Mouse (Mus musculus) forebrain, embryonic 15.5 days (tissue): ENCODE results near the gene Ppm1l. TPM values are rescaled to one million over a fixed set of nuclear protein-coding genes. Genes with fewer than 3 reads are reported as not detected.
A peak's percentile ranks its signal among the peaks of the same experiment; 100 is the strongest.

Experiments
- ATAC-seq: fragments of 200-750 bp; cut with Nextera tagmentation; replicated peaks from 2 replicates; pipeline ENCODE4 v1.8.0; 2017; ENCODE audit warnings: mild to moderate bottlenecking, moderate TSS enrichment, moderate library complexity
- H3K27ac ChIP-seq: fragments of 300-500 bp; sonication (generic); replicated peaks from 2 replicates; pipeline ENCODE4 v1.5.1; 2015; ENCODE audit warnings: mild to moderate bottlenecking, inconsistent platforms
- H3K27me3 ChIP-seq: fragments of 300-500 bp; sonication (generic); 2 replicates; pipeline ENCODE4 v1.6.1; 2015; ENCODE audit warnings: inconsistent platforms
- H3K36me3 ChIP-seq: fragments of 300-500 bp; sonication (generic); 2 replicates; pipeline ENCODE4 v1.6.1; 2015; ENCODE audit warnings: mild to moderate bottlenecking, inconsistent platforms
- H3K4me1 ChIP-seq: fragments of 300-500 bp; sonication (generic); 2 replicates; pipeline ENCODE4 v1.6.1; 2015; ENCODE audit warnings: inconsistent platforms
- H3K4me2 ChIP-seq: fragments of 300-500 bp; sonication (generic); replicated peaks from 2 replicates; pipeline ENCODE4 v1.6.1; 2015; ENCODE audit warnings: mild to moderate bottlenecking, inconsistent platforms
- H3K4me3 ChIP-seq: fragments of 300-500 bp; sonication (generic); 2 replicates; pipeline ENCODE4 v1.5.1; 2015; ENCODE audit warnings: mild to moderate bottlenecking, inconsistent platforms
- H3K9ac ChIP-seq: fragments of 300-500 bp; sonication (generic); replicated peaks from 2 replicates; pipeline ENCODE4 v1.6.1; 2015; ENCODE audit warnings: mild to moderate bottlenecking, inconsistent platforms
- H3K9me3 ChIP-seq: fragments of 300-500 bp; sonication (generic); 2 replicates; pipeline ENCODE4 v1.6.1; 2016; ENCODE audit warnings: inconsistent platforms
- WGBS: fragments of 180-500 bp; shearing (Covaris S2); methylation state at CpG from one replicate; pipeline ENCODE4 v1.1.7; 2015; ENCODE audit warnings: mixed read lengths; 5-methylcytosine and 5-hydroxymethylcytosine counted together
- polyA plus RNA-seq: library from polyadenylated mRNA; unstranded; fragments of >200 nt; fragmentation: Nextera tagmentation; extraction: Ambion mirVana; gene quantifications from 2 replicates; pipeline ENCODE4 v1.2.1, GENCODE M21; 2015

The Ppm1l gene
- polyA plus RNA-seq, 1 experiment from 2014 or later: 26.2 TPM

DNA sequence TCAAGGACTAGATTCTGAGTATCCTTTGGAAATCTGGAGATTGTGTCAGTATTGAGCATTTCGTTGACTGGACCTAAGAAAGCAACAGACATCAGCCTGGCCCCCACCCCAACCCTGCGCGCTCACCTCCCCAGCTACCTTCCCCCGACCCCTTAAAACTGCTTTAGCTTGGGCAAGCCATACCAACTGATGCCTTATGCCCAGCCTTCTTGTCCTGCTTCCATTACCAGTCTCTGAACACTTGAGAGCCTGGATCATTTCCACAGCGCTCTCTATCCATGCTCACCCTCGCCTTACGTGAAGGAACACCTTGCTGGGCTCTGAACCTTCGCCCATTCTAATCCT is 41.9 kb downstream of the Ppm1l start:
- 98% methylated on average over 8 of the region's 8 CpGs for WGBS
- Histone ChIP-seq H3K36me3 (no peaks in the 10 kb centered on the region), H3K4me3 (no peak overlapping the region), H3K4me2 (no peak overlapping the region), H3K27ac (no peak overlapping the region), H3K27me3 (no peaks in the 10 kb centered on the region), H3K9ac (no peak overlapping the region), H3K9me3 (no peaks in the 10 kb centered on the region), H3K4me1 (peaks cover 18% of the 10 kb centered on the region)
- no peak for ATAC-seq

DNA sequence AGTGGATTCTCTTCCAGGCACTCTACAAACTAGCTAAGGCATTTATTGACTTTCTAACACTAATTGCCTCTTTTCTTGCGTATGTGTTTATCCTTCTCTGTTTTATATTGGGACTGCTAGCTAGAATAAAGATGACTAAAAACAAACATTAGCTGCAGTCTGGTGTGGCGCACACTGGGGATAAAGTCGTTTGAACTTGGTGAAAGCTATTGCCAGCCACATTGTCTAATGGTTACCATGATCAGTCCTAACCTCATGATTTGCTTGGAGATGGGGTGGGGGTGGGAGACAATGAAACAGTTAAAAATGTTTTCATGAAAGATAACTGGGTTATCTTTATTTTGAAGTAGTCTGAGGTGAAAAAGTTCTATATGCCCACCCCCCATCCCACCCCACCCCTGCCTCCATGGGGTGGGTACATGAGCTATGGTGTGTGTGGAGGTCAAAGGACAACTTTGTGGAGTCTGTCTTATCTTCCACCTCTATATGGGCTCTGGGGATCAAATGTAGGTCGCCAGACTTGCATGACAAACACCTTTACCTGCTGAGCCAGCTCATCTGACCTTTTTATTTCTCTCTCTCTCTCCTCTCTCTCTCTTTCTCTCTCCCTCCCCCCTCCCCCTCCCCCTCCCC is 43.7 kb downstream of the Ppm1l start:
- Histone ChIP-seq H3K9ac (no peak overlapping the region), H3K27ac (no peak overlapping the region), H3K27me3 (no peaks in the 10 kb centered on the region), H3K4me1 (peaks cover 24% of the 10 kb centered on the region), H3K4me2 (no peak overlapping the region), H3K4me3 (no peak overlapping the region), H3K36me3 (no peaks in the 10 kb centered on the region), H3K9me3 (no peaks in the 10 kb centered on the region)
- WGBS: 82% methylated on average over 4 of the region's 4 CpGs
- no peak for ATAC-seq

DNA sequence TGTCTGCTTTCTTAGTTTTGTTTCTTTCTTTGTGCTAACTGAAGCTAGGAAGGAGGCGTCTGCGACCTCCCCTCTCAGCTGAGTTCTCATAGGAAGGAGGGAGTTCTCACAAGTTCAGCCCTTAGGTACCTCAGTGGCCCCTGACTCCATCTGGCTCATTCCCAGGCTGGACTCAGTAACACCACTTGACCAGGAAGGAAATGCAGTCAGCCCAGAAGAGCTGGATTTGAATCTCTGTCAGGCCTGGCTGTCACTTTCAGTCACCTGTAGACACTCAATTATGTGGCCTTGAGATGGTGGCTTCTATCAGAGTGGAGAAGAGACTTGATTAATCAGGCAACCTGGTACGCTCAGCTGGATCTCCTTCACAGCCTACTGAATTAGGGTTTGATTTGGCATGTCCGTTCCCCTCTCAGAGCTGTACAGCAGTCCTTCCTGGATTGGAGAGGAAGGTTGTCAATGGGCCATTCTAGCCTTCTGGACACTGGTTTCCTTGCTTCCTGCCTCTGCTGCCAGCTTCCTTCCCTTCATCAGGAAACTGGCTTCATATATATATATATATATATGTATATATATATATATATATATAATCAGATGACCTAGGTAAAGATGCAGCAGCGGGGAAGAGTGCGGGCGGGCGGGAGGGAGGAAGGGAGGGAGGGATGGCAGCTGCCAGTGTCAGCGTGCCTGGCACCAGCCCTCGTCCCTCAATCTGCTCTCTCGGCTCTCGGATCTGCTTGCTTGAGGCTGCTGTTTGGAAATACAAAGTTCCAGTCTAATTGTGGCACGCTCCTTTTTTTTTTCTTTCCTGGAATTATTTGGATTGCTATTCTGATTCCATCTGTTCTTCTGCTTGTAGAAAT is 45.1 kb downstream of the Ppm1l start:
- Histone ChIP-seq H3K4me1 (peaks cover 22% of the 10 kb centered on the region), H3K9me3 (no peaks in the 10 kb centered on the region), H3K27me3 (no peaks in the 10 kb centered on the region), H3K4me3 (no peak overlapping the region), H3K36me3 (no peaks in the 10 kb centered on the region), H3K9ac (no peak overlapping the region), H3K27ac (peak overlapping the region; percentile 83), H3K4me2 (no peak overlapping the region)
- peak; percentile 81 for ATAC-seq
- 70% methylated on average over 13 of the region's 13 CpGs for WGBS

DNA sequence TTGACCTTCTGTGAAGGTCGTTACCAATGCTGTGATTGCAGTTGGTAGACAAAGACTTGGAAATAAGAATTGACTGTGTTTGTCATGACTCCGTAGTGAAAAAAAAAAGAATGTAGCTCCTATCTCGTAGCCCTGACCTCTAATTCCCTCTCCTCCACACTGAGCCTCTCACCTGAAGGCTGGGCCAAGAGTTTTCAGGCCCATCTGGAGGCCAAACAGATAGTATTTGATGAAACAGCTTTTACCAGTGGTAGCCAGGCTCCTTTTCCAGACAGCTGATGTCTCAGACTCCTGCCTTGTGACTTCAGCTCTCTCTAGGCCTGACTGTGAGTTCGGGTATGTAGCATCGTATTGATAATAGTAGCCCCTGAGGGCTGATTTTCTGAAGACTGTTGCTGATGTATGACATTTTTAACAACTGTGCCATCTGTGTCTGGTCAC is 45.7 kb downstream of the Ppm1l start:
- 51% methylated on average over 5 of the region's 5 CpGs for WGBS
- peak; percentile 58 for ATAC-seq
- Histone ChIP-seq H3K4me3 (no peak overlapping the region), H3K9ac (no peak overlapping the region), H3K27me3 (no peaks in the 10 kb centered on the region), H3K4me2 (no peak overlapping the region), H3K9me3 (no peaks in the 10 kb centered on the region), H3K27ac (peak overlapping the region; percentile 83), H3K36me3 (no peaks in the 10 kb centered on the region), H3K4me1 (peaks cover 22% of the 10 kb centered on the region)

DNA sequence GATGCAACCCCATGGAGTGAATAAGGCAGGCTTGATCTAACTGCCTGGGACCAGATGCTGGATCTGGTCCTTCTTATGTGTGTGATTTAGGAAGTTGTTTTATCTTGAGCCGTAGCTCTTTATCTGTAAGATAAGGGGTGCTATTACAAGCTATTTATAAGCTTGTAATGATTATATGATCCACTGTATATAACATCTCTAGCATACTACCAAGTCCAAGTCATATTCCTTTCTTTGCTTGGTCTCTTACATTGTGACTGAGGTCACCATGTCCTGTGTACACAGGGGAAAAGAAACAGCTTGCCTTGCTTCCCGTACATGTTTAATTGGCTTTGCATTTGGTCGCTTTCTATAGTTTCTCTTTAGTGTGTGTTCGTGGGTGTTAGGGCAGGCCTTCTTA is 46.2 kb downstream of the Ppm1l start:
- no peaks in the 10 kb centered on the region for H3K27me3 ChIP-seq
- no peaks in the 10 kb centered on the region for H3K9me3 ChIP-seq
- H3K4me1 ChIP-seq: peaks cover 21% of the 10 kb centered on the region
- H3K27ac ChIP-seq: peak overlapping the region; percentile 83
- no peak overlapping the region for H3K9ac ChIP-seq
- 42% methylated on average over 4 of the region's 4 CpGs for WGBS
- H3K4me3 ChIP-seq: no peak overlapping the region
- no peak for ATAC-seq
- H3K4me2 ChIP-seq: no peak overlapping the region
- H3K36me3 ChIP-seq: no peaks in the 10 kb centered on the region

DNA sequence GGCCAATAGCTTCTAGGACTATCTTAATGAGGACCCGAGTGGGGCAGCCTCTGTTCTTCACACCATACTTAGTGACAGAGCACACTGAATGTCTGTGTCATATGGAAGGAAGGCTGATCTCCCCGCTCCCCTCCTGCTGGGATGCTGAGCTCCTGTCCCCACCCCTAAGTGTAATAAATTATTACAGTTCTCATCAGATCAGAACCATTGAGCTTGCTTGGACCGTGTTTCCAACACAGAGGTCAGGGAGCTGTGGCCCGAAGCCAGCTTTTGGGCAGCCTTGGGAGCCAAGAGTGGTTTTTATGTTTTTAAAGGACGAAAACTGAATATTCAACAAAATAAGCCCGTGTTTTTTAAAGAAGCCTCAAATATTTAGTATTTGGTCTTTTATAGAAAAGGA is 47.5 kb downstream of the Ppm1l start:
- Histone ChIP-seq H3K36me3 (no peaks in the 10 kb centered on the region), H3K4me3 (no peak overlapping the region), H3K4me1 (peaks cover 20% of the 10 kb centered on the region), H3K9ac (no peak overlapping the region), H3K9me3 (no peaks in the 10 kb centered on the region), H3K27ac (no peak overlapping the region), H3K4me2 (no peak overlapping the region), H3K27me3 (no peaks in the 10 kb centered on the region)
- no peak for ATAC-seq
- WGBS: 79% methylated on average over 6 of the region's 6 CpGs

DNA sequence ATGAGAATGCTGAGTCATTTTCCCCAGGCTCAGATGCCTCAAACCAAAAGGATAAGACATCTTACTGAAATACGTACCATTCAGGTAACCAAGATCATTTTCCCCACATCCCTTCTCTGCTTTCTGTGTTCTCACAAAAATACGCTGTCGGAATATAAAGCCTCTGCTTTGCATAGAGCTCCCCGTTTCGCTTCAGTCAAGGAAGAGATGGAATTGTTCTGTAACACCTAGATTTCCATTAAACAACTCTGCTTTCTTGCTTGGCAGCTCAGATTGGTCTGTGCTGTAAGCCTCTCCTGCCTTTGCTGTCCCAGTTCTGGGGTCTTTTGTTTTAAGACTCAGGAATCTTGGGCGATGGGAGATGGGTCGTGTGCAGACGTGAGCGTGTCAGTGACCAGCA is 51.3 kb downstream of the Ppm1l start:
- Histone ChIP-seq H3K4me2 (no peak overlapping the region), H3K27me3 (no peaks in the 10 kb centered on the region), H3K9me3 (no peaks in the 10 kb centered on the region), H3K9ac (no peak overlapping the region), H3K27ac (no peak overlapping the region), H3K36me3 (no peaks in the 10 kb centered on the region), H3K4me3 (no peak overlapping the region), H3K4me1 (peaks cover 7% of the 10 kb centered on the region; the same call in 1 of the 2 replicates)
- no peak for ATAC-seq
- 91% methylated on average over 9 of the region's 9 CpGs for WGBS

DNA sequence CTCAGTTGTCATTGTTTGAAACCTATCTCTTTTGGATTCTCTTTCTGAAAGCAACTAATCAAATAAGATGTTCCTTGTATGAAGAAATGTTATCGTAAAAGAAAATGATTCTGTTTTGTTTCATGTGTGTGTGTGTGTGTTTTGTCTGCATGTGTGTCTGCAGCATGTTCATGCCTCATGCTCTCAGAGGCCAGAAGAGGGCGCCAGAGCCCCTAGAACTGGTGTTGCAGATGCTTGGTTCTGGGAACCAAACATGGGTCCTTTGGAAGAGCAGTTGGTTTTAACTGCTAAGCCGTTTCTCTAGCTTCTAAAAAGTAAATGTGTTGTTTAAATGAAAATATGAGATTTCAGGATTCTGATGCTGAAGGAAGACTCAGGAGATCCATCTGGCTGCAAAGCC is 56.1 kb downstream of the Ppm1l start:
- ATAC-seq: no peak
- Histone ChIP-seq H3K4me2 (no peak overlapping the region), H3K4me3 (no peak overlapping the region), H3K9ac (no peak overlapping the region), H3K27me3 (no peaks in the 10 kb centered on the region), H3K4me1 (peaks cover 9% of the 10 kb centered on the region), H3K9me3 (no peaks in the 10 kb centered on the region), H3K36me3 (no peaks in the 10 kb centered on the region), H3K27ac (no peak overlapping the region)
- WGBS: 83% methylated on average over 3 of the region's 3 CpGs

DNA sequence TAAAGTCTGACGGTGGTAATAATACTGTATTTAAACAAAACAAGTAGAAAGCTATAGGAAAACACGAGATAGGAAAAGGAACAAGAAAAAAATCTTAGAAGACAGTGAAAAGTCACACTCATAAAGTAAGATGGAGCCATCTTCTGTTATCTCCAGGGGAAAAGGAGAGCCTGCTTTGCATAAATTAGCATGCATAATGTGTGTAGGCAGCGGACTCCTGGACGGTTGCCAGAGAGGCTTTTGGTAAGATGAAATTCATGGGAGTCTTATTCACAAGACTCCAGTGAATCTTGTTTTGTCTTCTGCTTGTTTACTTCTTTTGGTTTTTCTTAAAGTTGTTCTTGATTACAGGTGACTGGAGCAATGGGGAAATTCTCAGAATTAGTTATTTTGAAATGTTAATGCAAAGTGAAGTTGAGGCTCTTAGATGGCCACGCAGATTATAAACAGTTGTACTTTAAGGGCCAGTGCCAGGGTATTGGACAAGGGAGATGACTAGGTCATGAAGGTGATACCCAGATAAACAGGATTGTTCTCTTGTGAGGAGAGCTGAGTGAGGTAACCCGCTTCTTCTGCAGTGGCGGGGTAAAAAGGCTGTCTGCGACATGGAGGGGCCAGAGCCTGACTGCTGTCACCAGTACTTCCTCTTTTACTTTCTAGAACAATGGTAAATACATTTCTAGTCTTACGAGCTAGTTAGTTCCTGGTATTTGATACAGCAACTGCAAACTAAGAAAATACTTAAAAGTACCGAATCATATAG is 57.1 kb downstream of the Ppm1l start:
- H3K9me3 ChIP-seq: no peaks in the 10 kb centered on the region
- WGBS: 36% methylated on average over 10 of the region's 10 CpGs
- H3K27me3 ChIP-seq: no peaks in the 10 kb centered on the region
- no peak overlapping the region for H3K4me3 ChIP-seq
- H3K4me2 ChIP-seq: no peak overlapping the region
- no peaks in the 10 kb centered on the region for H3K36me3 ChIP-seq
- ATAC-seq: peak; percentile 85
- H3K9ac ChIP-seq: no peak overlapping the region
- peak overlapping the region; percentile 65 for H3K27ac ChIP-seq
- H3K4me1 ChIP-seq: peaks cover 9% of the 10 kb centered on the region

DNA sequence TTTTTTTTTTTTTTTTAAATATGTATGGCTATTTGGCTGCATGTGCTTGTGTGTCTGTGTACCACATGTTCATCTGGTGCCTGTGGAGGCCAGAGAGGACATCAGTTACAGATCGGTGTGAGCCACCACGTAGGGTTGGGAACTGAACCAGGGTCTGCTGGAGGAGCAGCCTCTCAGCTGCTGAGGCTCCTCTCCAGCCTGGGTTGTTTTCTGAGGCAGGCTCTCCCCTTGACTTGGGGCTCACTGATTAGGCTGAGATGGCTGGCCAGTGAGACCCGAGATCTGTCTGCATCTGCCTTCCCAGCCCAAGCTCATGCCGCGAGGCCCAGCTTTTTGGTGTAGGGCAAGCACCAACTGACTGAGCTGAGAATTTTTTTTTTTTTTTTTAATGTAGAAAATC is 57.9 kb downstream of the Ppm1l start:
- H3K9ac ChIP-seq: no peak overlapping the region
- 76% methylated on average over 5 of the region's 5 CpGs for WGBS
- H3K36me3 ChIP-seq: no peaks in the 10 kb centered on the region
- H3K4me2 ChIP-seq: no peak overlapping the region
- H3K9me3 ChIP-seq: no peaks in the 10 kb centered on the region
- H3K4me3 ChIP-seq: no peak overlapping the region
- no peak overlapping the region for H3K27ac ChIP-seq
- peaks cover 9% of the 10 kb centered on the region for H3K4me1 ChIP-seq
- H3K27me3 ChIP-seq: no peaks in the 10 kb centered on the region
- ATAC-seq: 0 out of 2 replicates have a peak, but pooled peaks have one; percentile 36

DNA sequence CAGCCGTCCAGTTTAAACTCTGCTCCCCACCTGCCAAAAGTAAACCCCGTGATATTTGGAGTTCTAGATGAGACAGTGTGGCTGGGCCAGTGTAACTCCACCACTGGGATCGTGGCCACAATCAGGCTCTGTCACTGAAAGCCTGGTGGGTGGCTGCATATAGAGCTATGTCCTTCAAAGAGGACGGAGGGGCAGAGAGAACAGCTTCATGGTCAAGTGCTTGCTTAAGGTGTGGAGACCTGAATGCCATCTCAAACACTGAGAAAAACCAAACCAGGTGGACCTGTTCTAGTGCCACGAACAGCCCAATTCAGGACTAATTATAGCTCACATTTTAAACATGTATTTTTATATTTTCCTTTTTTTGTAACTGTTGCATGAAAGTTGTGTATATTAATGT is 58.3 kb downstream of the Ppm1l start:
- 82% methylated on average over 5 of the region's 5 CpGs for WGBS
- Histone ChIP-seq H3K4me1 (peaks cover 9% of the 10 kb centered on the region), H3K27me3 (no peaks in the 10 kb centered on the region), H3K4me3 (no peak overlapping the region), H3K9ac (no peak overlapping the region), H3K36me3 (no peaks in the 10 kb centered on the region), H3K4me2 (no peak overlapping the region), H3K27ac (no peak overlapping the region), H3K9me3 (no peaks in the 10 kb centered on the region)
- ATAC-seq: 0 out of 2 replicates have a peak, but pooled peaks have one; percentile 14

DNA sequence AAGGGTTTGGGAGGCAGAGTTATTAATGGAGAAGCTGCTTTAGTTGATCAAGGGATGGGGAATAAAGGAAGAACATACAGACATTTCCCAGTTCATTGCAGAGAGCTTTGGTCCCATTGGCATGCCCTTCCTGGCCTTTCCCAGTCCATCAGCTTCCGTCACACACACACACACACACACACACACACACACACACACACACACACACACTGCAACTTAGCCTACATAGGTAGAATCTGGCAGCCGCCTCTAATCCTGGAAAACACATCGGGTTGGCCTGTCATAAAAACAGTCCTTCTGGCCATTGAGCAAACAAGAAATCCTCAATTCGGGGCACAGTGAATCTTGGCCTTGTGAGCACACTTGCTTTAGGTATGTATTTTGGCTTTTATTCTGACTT is 64.6 kb downstream of the Ppm1l start:
- Histone ChIP-seq H3K27me3 (no peaks in the 10 kb centered on the region), H3K9ac (no peak overlapping the region), H3K9me3 (no peaks in the 10 kb centered on the region), H3K36me3 (no peaks in the 10 kb centered on the region), H3K4me1 (no peaks in the 10 kb centered on the region), H3K27ac (no peak overlapping the region), H3K4me3 (no peak overlapping the region), H3K4me2 (no peak overlapping the region)
- no peak for ATAC-seq
- WGBS: 78% methylated on average over 4 of the region's 4 CpGs
